Mouse (Mus musculus) embryo, embryonic 9.5 days (tissue): ENCODE measurements around the gene Slc44a1.

Experiments used
- DNase-seq: peaks from one replicate; pipeline ENCODE4 v3.0.0-alpha.2; 2017; ENCODE audit errors: extremely low spot score

Slc44a1 gene

GRCm38 (mm10) chr4:53614576-53615225 lies 174.5 kb downstream of the Slc44a1 start:
- no peak for DNase-seq

DNA sequence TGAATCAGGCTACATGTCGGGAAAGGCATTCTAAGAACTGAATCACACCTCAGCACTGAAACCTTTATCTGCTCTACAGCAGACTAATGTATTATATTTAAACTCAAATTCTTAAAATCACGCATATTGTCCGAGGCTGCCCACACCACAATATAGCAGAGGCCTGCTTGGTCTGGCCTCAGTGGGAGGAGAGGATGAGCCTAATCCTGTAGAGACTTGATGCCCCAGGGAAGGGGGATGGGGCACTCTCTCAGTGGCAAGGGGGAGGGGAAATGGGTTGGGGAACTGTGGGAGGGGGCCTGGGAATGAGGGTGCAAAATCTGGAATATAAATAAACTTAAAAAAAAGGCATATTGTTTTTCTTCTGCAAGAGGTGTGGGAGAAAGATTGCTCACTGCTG lies 177.8 kb downstream of the Slc44a1 start:
- DNase-seq: no peak

DNA sequence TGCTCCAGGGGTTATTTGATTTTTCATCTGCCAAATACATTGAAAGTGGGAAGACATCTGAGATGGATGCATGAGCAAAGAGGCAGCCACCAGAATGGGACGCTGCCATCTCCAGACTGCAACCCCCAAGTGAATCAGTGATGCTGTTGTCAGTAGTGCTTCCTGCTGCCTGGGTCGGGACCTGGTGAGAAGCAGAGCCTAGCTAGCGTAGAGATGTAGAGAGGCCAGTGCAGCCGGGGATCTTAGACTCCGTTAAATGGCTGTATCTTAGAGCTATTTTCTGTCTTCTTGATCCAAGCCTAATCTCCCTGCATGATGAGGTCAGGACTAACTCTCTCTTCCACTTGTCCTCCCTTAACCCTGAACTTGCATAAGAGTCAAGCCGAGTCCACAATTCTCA lies 179.9 kb downstream of the Slc44a1 start:
- DNase-seq: no peak

DNA sequence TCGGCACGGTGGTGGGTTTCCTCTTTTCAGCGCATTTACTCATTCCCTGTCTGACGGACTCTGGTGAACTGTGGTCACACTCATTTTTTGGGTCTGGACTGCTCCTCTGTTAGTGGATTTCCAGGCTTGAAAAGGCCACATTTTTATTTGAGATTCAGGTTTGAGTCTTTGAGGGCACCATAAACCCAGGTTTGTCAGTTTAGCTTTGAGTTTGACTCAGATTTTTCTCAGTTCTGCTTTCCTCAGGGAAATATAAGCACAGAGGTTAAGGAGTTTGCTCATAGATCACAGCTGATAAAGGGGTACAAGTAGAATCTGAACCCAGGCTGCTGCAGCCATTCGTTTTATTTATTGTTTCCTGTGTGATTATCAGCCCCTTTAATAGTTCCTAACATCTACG lies 180.9 kb downstream of the Slc44a1 start:
- DNase-seq: no peak

DNA sequence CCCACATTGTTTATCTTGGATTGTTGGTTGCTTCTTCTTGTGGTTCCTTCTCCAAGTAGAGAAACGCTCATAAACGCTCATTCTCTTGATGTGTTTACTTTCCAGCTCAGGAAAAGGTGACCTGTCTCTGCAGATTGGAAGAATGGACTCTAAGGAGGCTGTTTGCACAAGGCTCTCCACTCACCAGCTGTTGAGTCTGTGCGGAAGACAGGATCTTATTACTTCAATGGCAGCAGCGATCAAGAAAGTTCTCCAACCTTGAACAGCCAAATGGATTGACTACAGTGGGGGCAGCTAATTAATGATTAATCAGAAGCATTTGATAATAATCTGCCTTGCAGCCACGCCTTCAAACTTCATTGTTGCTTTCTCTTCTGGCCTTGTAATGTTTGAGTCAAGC lies 181.3 kb downstream of the Slc44a1 start:
- no peak for DNase-seq

DNA sequence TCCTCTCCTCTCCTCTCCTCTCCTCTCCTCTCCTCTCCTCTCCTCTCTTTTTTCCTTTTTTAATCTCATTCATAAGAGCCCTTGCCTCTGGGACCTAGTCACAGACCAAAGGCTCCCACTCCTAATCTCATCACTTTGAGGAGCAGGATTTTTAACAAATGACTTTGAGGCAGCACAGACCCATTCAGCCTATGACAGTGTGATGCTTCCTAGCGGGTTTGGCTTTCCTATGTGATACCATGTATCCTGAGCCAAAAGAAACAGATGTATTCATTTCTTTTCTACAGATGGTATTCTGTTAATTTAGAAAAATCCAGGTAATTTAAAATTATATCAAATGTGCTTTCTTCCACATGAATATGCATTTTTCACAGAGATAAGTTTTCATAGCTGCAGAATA lies 183.5 kb downstream of the Slc44a1 start:
- no peak for DNase-seq

GRCm38 (mm10) chr4:53624816-53625215 lies 184.6 kb downstream of the Slc44a1 start:
- DNase-seq: no peak

GRCm38 (mm10) chr4:53625263-53625662 lies 185.1 kb downstream of the Slc44a1 start:
- no peak for DNase-seq

DNA sequence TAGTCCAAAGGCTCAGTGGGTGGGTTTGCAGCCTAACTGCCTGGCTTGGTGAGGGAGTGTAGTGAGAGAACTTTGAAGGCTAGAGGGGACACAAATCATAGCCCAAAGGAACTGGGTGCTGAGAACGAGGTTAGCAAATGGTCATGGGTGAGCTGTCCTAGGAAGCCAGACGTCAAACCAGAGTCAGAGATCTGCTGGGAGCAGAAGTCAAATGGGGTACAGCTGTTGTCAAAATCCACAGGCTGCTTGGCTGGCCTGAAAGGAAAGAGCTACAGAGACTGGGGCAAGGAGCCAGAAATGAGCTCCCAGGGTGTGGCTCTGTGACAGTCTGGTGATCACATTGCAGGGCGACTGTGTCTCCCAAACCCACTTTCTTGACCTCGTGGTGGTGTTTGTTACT lies 188.7 kb downstream of the Slc44a1 start:
- no peak for DNase-seq

- DNase-seq: no peak
Measured at GRCm38 (mm10) chr4:53630963-53631315, 190.7 kb downstream of the Slc44a1 start.

DNA sequence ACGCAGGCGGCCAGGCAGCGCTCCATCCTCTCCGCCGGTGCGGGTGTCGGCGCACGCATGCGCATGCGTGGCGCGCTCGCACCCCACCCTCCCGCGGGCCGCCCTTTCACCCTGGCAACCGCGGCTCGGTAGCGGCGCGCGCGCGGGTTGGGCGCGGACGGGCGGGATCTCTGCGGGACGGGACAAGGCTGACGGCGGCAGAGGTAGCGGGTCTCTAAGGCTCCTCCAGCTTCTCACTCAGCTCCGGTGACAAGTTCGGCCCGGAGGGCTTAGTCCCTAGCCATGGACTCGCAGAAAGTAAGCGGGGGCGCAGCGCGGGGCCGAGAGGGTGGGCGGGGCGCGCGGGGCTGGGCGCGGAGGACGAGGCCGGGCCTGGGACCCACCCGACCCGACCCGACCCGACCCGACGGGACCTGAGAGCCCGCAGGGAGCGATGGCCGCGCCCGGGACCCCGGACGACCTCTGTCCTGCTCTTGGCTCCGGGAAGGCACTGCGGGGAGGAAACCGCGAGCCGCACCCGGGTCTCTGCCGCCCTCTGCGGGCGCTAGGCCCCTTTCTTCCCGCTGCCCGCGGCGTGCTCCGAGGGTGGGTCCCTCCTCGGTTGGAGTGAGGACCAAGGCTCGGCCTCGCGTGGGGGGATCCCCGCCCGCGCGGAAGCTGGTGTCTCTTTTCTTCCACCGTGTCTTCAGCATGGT lies 191.2 kb downstream of the Slc44a1 start, which contains the start of gene Fsd1l:
Gene Fsd1l (plus strand): TSS at position 156 of the 695 bp plus-strand sequence.
- DNase-seq: peak; percentile 78

DNA sequence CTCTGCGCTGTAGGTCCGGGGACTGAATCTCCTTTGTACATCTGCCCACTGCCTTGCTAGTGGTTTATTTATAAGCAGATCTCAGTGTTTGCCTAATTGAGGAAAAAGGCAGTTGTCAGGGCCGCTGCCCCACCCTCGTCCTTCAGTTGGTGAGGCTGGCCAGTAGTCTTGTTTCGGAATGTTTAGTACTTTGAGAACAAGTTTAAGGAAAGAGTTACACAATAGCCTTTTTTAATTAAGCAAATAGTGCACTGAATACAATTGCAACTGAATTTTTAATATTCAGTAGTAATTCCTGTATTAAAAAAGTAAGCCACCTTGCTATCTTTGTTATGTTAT lies 191.8 kb downstream of the Slc44a1 start:
- no peak for DNase-seq

DNA sequence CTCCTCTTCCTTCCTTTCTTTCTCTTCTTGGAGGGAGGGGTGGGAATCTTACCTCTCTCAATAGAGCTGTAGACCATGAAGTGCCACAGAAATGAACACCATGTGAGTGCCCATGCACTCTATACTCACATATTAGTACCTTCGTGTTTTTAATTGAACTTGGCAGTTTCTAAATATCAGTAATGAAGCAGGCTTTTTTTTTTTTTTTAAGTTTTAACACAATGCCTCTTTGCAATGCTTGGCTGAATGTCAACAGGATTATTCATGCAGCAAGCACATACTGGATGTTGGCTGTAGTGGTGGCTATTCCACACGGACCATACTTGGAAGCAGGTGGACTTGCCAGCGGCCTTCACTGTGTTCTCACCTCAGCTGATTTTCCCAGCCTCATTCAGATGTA lies 195.1 kb downstream of the Slc44a1 start:
- no peak for DNase-seq

DNA sequence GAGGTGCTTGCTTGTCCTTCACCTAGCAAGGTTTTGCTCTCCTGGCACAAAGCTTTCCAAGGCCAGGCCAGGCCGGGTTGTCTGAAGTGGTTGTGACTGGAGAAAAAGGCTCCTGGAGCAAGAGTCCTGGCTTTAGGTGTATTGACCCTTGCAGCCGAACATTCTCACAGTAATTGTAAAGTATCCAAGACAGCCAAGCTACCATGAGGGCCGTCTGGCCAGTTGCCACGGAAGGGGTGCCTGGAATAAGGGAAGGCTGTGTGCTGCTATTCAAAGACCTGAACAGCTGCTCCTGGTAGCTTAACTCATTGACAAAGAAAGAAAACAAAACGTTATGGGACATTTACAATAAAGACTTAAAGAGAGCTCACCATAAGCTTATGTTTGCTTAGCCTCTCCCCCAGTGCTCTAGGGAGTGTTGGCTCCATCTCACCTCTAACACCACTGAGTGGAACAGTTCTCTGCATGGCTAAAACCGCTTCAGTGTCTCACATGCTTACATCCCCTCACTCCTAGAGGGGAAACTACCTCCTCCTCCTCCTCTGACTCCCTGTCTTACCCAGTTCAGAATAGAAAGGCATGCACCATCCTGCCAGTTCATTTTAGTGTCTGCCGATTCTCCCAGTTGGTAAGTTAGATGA lies 197.2 kb downstream of the Slc44a1 start:
- no peak for DNase-seq

DNA sequence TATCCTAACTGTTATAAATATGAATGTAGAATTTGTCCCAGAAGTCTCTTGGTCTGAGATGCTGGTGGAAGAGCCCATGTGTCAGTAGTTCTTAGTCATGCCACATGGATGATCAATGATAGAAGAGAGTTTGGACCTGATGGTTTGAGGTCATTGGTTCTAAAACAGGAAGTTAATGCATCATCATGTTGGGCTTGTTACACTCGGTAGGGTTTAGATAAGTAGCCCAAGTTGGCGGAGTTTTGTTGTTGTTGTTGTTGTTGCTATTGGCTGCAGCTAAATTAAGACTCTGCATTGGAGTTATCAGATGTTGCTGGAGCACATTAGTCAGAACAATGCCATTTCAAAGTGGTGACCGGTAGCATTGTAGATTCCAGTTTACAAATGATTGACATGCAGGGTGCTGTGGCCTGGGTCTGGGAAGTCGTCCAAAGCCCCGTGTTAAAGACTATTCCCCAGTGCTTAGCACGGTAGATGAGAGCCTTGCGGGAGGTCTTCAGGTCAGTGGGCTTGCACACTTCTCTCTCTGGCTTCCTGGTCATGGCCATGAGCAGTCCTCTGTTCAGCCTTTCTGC lies 198.4 kb downstream of the Slc44a1 start:
- DNase-seq: no peak

GRCm38 (mm10) chr4:53658029-53658428 lies 217.8 kb downstream of the Slc44a1 start:
- DNase-seq: no peak

GRCm38 (mm10) chr4:53660711-53661110 lies 220.5 kb downstream of the Slc44a1 start:
- no peak for DNase-seq
